Mouse (Mus musculus) myocyte (in vitro differentiated cells): ENCODE measurements at regions not wholly inside any gene's neighbourhood (a gene's known extent, or its start where the extent isn't known, plus 50 kb on each side); places are given as distances from the start of the nearest gene placed in this dataset.

Source experiments
- H3K27me3 ChIP-seq: one replicate; pipeline ENCODE4 v1.6.1; 2011; ENCODE audit not compliant: control insufficient read depth, insufficient read depth, insufficient read length
- H3K36me3 ChIP-seq: one replicate; pipeline ENCODE4 v1.6.1; 2011; ENCODE audit not compliant: control insufficient read depth, insufficient read depth
- H3K4me2 ChIP-seq: one replicate; pipeline ENCODE4 v1.6.1; 2011; ENCODE audit warnings: low read depth, control low read depth
- H3K4me3 ChIP-seq: one replicate; pipeline ENCODE4 v1.5.1; 2011; ENCODE audit warnings: mild to moderate bottlenecking, control low read depth, moderate library complexity
- H3K79me2 ChIP-seq: one replicate; pipeline ENCODE4 v1.6.1; 2011; ENCODE audit not compliant: control insufficient read depth, insufficient read depth
- H3ac ChIP-seq: one replicate; pipeline ENCODE4 v1.6.1; 2011; ENCODE audit not compliant: control insufficient read depth, insufficient read length
- CEBPB ChIP-seq: IDR thresholded peaks from 2 replicates; pipeline ENCODE4 v1.6.1; 2011; ENCODE audit warnings: mild to moderate bottlenecking, moderate library complexity; ENCODE audit not compliant: poor library complexity, insufficient read depth, severe bottlenecking
- E2F4 ChIP-seq: IDR thresholded peaks from one replicate; pipeline ENCODE4 v1.6.1; 2011; ENCODE audit warnings: mild to moderate bottlenecking, control low read depth, moderate library complexity; ENCODE audit not compliant: insufficient read depth
- MAX ChIP-seq: IDR thresholded peaks from one replicate; pipeline ENCODE4 v1.6.1; 2011; ENCODE audit warnings: low read depth, mild to moderate bottlenecking, control low read depth
- MYOD1 ChIP-seq, 3 experiments: IDR thresholded peaks; one replicate each; pipeline ENCODE4 v1.6.1; 2011; ENCODE audit warnings: control low read depth in 2 of 3, low read depth in 2 of 3, mild to moderate bottlenecking in 2 of 3, moderate library complexity in 1 of 3; ENCODE audit not compliant: insufficient read length in 2 of 3, control insufficient read depth in 1 of 3
- MYOG ChIP-seq, 3 experiments: IDR thresholded peaks; one replicate each; pipeline ENCODE4 v1.6.1; 2011; ENCODE audit warnings: control low read depth in 2 of 3, low read depth in 2 of 3, mild to moderate bottlenecking in 2 of 3; ENCODE audit not compliant: insufficient read length in 2 of 3, control insufficient read depth in 1 of 3, insufficient read depth in 1 of 3
- POLR2A ChIP-seq: IDR thresholded peaks from one replicate; pipeline ENCODE4 v1.6.1; 2011; ENCODE audit warnings: low read depth, mild to moderate bottlenecking, control low read depth, moderate library complexity; ENCODE audit not compliant: insufficient read length
- POLR2AphosphoS2 ChIP-seq: IDR thresholded peaks from one replicate; pipeline ENCODE4 v1.6.1; 2011; ENCODE audit warnings: low read depth, control low read depth; ENCODE audit not compliant: insufficient read length
- REST ChIP-seq: IDR thresholded peaks from one replicate; pipeline ENCODE4 v1.6.1; 2011; ENCODE audit warnings: mild to moderate bottlenecking, control low read depth, moderate library complexity; ENCODE audit not compliant: insufficient read depth, insufficient read length
- SRF ChIP-seq: IDR thresholded peaks from one replicate; pipeline ENCODE4 v1.6.1; 2011; ENCODE audit warnings: low read depth; ENCODE audit not compliant: control insufficient read depth, insufficient read length
- TCF12 ChIP-seq: IDR thresholded peaks from one replicate; pipeline ENCODE4 v1.6.1; 2011; ENCODE audit warnings: mild to moderate bottlenecking, control low read depth; ENCODE audit not compliant: poor library complexity, insufficient read depth, severe bottlenecking
- TCF3 ChIP-seq: IDR thresholded peaks from one replicate; pipeline ENCODE4 v1.6.1; 2011; ENCODE audit warnings: low read depth, control low read depth; ENCODE audit not compliant: insufficient read length
- USF1 ChIP-seq: IDR thresholded peaks from one replicate; pipeline ENCODE4 v1.6.1; 2011; ENCODE audit warnings: low read depth, mild to moderate bottlenecking, control low read depth, moderate library complexity

GRCm38 (mm10) chr14:108557895-108558294 lies 356.1 kb downstream of the Slitrk1 start:
- TF ChIP-seq CEBPB (no peak), POLR2AphosphoS2 (no peak), E2F4 (no peak), MYOG (IDR thresholded peaks at IDR 0.05; ENCODE audit: control insufficient read depth in 1 of 3, insufficient read depth in 1 of 3, insufficient read length in 2 of 3, low read depth in 2 of 3) (no peak)
- no peaks in the 10 kb centered on the region for H3K36me3 ChIP-seq
- no peak overlapping the region for H3K4me3 ChIP-seq
- H3K27me3 ChIP-seq = no peaks in the 10 kb centered on the region
- no peaks in the 10 kb centered on the region for H3K79me2 ChIP-seq
- no peak overlapping the region for H3ac ChIP-seq
- H3K4me2 ChIP-seq = no peak overlapping the region

GRCm38 (mm10) chr14:108555527-108555926 lies 358.4 kb downstream of the Slitrk1 start:
- no peak overlapping the region for H3ac ChIP-seq
- H3K27me3 ChIP-seq = no peaks in the 10 kb centered on the region
- no peak overlapping the region for H3K4me2 ChIP-seq
- no peak overlapping the region for H3K4me3 ChIP-seq
- H3K79me2 ChIP-seq = no peaks in the 10 kb centered on the region
- no peaks in the 10 kb centered on the region for H3K36me3 ChIP-seq
- no peak for TF ChIP-seq USF1
- TF ChIP-seq CEBPB = 0 out of 2 replicates have a peak, but pooled peaks have one; percentile 9

- Histone ChIP-seq H3K36me3 (no peaks in the 10 kb centered on the region), H3K4me2 (no peak overlapping the region), H3K4me3 (no peak overlapping the region), H3ac (no peak overlapping the region), H3K79me2 (no peaks in the 10 kb centered on the region), H3K27me3 (no peaks in the 10 kb centered on the region)
- no peak for TF ChIP-seq SRF
- no peak for TF ChIP-seq POLR2A
- no peak for TF ChIP-seq CEBPB
- no peak for TF ChIP-seq REST
- TF ChIP-seq MAX = no peak
- TF ChIP-seq MYOG (IDR thresholded peaks at IDR 0.05; ENCODE audit: control insufficient read depth in 1 of 3, insufficient read depth in 1 of 3, insufficient read length in 2 of 3, low read depth in 2 of 3) = no peak
- TF ChIP-seq POLR2AphosphoS2 = no peak
- TF ChIP-seq USF1 = no peak
- no peak for TF ChIP-seq E2F4
- TF ChIP-seq MYOD1 (IDR thresholded peaks at IDR 0.05; ENCODE audit: control insufficient read depth in 1 of 3, insufficient read length in 2 of 3, low read depth in 2 of 3) = no peak
- no peak for TF ChIP-seq TCF3
- no peak for TF ChIP-seq TCF12
These were observed 382.6 kb downstream of the Slitrk1 start for GRCm38 (mm10) chr14:108531401-108531800.

GRCm38 (mm10) chr14:108530554-108530953 lies 383.4 kb downstream of the Slitrk1 start:
- no peak overlapping the region for H3ac ChIP-seq
- no peak overlapping the region for H3K4me2 ChIP-seq
- H3K79me2 ChIP-seq = no peaks in the 10 kb centered on the region
- H3K36me3 ChIP-seq = no peaks in the 10 kb centered on the region
- TF ChIP-seq SRF = no peak
- TF ChIP-seq MYOD1 (IDR thresholded peaks at IDR 0.05; ENCODE audit: control insufficient read depth in 1 of 3, insufficient read length in 2 of 3, low read depth in 2 of 3) = no peak
- no peak for TF ChIP-seq TCF12
- TF ChIP-seq REST = no peak
- no peak for TF ChIP-seq MYOG (IDR thresholded peaks at IDR 0.05; ENCODE audit: control insufficient read depth in 1 of 3, insufficient read depth in 1 of 3, insufficient read length in 2 of 3, low read depth in 2 of 3)
- no peak for TF ChIP-seq POLR2A
- no peak for TF ChIP-seq POLR2AphosphoS2
- TF ChIP-seq MAX = no peak
- no peak for TF ChIP-seq E2F4
- H3K27me3 ChIP-seq = no peaks in the 10 kb centered on the region
- H3K4me3 ChIP-seq = no peak overlapping the region

GRCm38 (mm10) chr14:108520914-108521313 lies 393.0 kb downstream of the Slitrk1 start:
- Histone ChIP-seq H3K27me3 (no peaks in the 10 kb centered on the region), H3K4me3 (no peak overlapping the region), H3ac (no peak overlapping the region), H3K79me2 (no peaks in the 10 kb centered on the region), H3K36me3 (no peaks in the 10 kb centered on the region), H3K4me2 (no peak overlapping the region)
- no peak for TF ChIP-seq TCF3
